Mouse (Mus musculus) MEL (cell line): ENCODE measurements around the gene Dot1l. TPM values are rescaled to one million over a fixed set of nuclear protein-coding genes. Genes with fewer than 3 reads are reported as not detected.

Source experiments
- DNase-seq: peaks from one replicate; pipeline ENCODE4 v3.0.0; 2011; ENCODE audit warnings: low read depth, low spot score
- H3K27ac ChIP-seq: 2 replicates; pipeline ENCODE4 v1.5.1; 2012; ENCODE audit warnings: low read depth, mild to moderate bottlenecking, control low read depth, low read length, moderate library complexity; ENCODE audit not compliant: control insufficient read depth
- H3K27me3 ChIP-seq, 2 experiments: fragments of 150-350 bp in 1 of 2; sonication (generic) in 1 of 2; 2 replicates each; pipeline ENCODE4 v1.6.1; 2012; ENCODE audit warnings: low read length in 2 of 2, mild to moderate bottlenecking in 2 of 2, improper control_type of control experiment in 1 of 2, moderate library complexity in 1 of 2; ENCODE audit not compliant: insufficient read depth in 2 of 2, control insufficient read depth in 1 of 2
- H3K36me3 ChIP-seq, 2 experiments: 2 replicates each; pipeline ENCODE4 v1.6.1; 2012 to 2014; ENCODE audit warnings: low read length in 2 of 2, improper control_type of control experiment in 1 of 2, inconsistent platforms in 1 of 2, mild to moderate bottlenecking in 1 of 2; ENCODE audit not compliant: insufficient read depth in 2 of 2, control insufficient read depth in 1 of 2
- H3K4me1 ChIP-seq, 2 experiments: fragments of 150-350 bp in 1 of 2; sonication (generic) in 1 of 2; 2 replicates each; pipeline ENCODE4 v1.6.1; 2012; ENCODE audit warnings: low read length in 2 of 2, improper control_type of control experiment in 1 of 2, mild to moderate bottlenecking in 1 of 2; ENCODE audit not compliant: insufficient read depth in 2 of 2, control insufficient read depth in 1 of 2
- H3K4me3 ChIP-seq, 2 experiments: fragments of 150-350 bp in 1 of 2; sonication (generic) in 1 of 2; 2 replicates each; pipeline ENCODE4 v1.5.1; 2012; ENCODE audit warnings: low read depth in 2 of 2, low read length in 2 of 2, mild to moderate bottlenecking in 2 of 2, moderate library complexity in 2 of 2, control low read depth in 1 of 2, improper control_type of control experiment in 1 of 2; ENCODE audit not compliant: control insufficient read depth in 1 of 2, insufficient read depth in 1 of 2
- H3K79me2 ChIP-seq: 2 replicates; pipeline ENCODE4 v1.6.1; 2012; ENCODE audit warnings: mild to moderate bottlenecking, low read length, moderate library complexity; ENCODE audit not compliant: control insufficient read depth, poor library complexity, insufficient read depth
- H3K9ac ChIP-seq: 2 replicates; pipeline ENCODE4 v1.6.1; 2012; ENCODE audit warnings: low read depth, mild to moderate bottlenecking, control low read depth, low read length, moderate library complexity; ENCODE audit not compliant: control insufficient read depth, poor library complexity, severe bottlenecking
- H3K9me3 ChIP-seq: fragments of 150-350 bp; sonication (generic); replicated peaks from 2 replicates; pipeline ENCODE4 v1.6.1; 2012; ENCODE audit warnings: mild to moderate bottlenecking, low read length, improper control_type of control experiment, moderate library complexity; ENCODE audit not compliant: insufficient read depth
- CHD1 ChIP-seq: IDR thresholded peaks from 2 replicates; pipeline ENCODE4 v1.6.1; 2012; ENCODE audit warnings: low read depth, mild to moderate bottlenecking, inconsistent platforms, low read length, improper control_type of control experiment
- CHD2 ChIP-seq: IDR thresholded peaks from 2 replicates; pipeline ENCODE4 v1.6.1; 2011; ENCODE audit warnings: low read length, improper control_type of control experiment
- E2F4 ChIP-seq: IDR thresholded peaks from 2 replicates; pipeline ENCODE4 v1.6.1; 2011; ENCODE audit warnings: low read depth, low read length, improper control_type of control experiment, borderline replicate concordance
- EP300 ChIP-seq, 2 experiments: IDR thresholded peaks; 2 replicates each; pipeline ENCODE4 v1.6.1; 2011; ENCODE audit warnings: improper control_type of control experiment in 2 of 2, low read length in 2 of 2, low read depth in 1 of 2, mild to moderate bottlenecking in 1 of 2
- GABPA ChIP-seq: IDR thresholded peaks from 2 replicates; pipeline ENCODE4 v1.6.1; 2012; ENCODE audit warnings: low read depth, mild to moderate bottlenecking, inconsistent platforms, low read length, improper control_type of control experiment, moderate library complexity
- KAT2A ChIP-seq: conservative IDR thresholded peaks from 2 replicates; pipeline ENCODE4 v1.6.1; 2012; ENCODE audit warnings: low read depth, low read length, improper control_type of control experiment, inconsistent platforms
- MAFK ChIP-seq: IDR thresholded peaks from 2 replicates; pipeline ENCODE4 v1.6.1; 2011; ENCODE audit warnings: low read depth, mild to moderate bottlenecking, low read length, improper control_type of control experiment, borderline replicate concordance
- MAX ChIP-seq: IDR thresholded peaks from 2 replicates; pipeline ENCODE4 v1.6.1; 2011; ENCODE audit warnings: low read length, improper control_type of control experiment
- MXI1 ChIP-seq: IDR thresholded peaks from 2 replicates; pipeline ENCODE4 v1.6.1; 2011; ENCODE audit warnings: mild to moderate bottlenecking, low read depth, low read length, improper control_type of control experiment
- MYB ChIP-seq: IDR thresholded peaks from 2 replicates; pipeline ENCODE4 v1.6.1; 2011; ENCODE audit warnings: mild to moderate bottlenecking, low read depth, low read length, improper control_type of control experiment
- NELFE ChIP-seq: IDR thresholded peaks from 2 replicates; pipeline ENCODE4 v1.6.1; 2011; ENCODE audit warnings: low read depth, low read length, improper control_type of control experiment
- NRF1 ChIP-seq: IDR thresholded peaks from 2 replicates; pipeline ENCODE4 v1.6.1; 2014; ENCODE audit warnings: low read depth, mild to moderate bottlenecking, inconsistent platforms, low read length, improper control_type of control experiment, moderate library complexity; ENCODE audit not compliant: poor library complexity, insufficient read depth, severe bottlenecking
- POLR2A ChIP-seq, 2 experiments: IDR thresholded peaks; 2 replicates each; pipeline ENCODE4 v1.6.1; 2011 to 2012; ENCODE audit warnings: low read length in 2 of 2, mild to moderate bottlenecking in 2 of 2, control low read depth in 1 of 2, improper control_type of control experiment in 1 of 2, low read depth in 1 of 2, moderate library complexity in 1 of 2; ENCODE audit not compliant: control insufficient read depth in 1 of 2, insufficient read depth in 1 of 2, poor library complexity in 1 of 2
- POLR2AphosphoS2 ChIP-seq: IDR thresholded peaks from 2 replicates; pipeline ENCODE4 v1.6.1; 2011; ENCODE audit warnings: low read length, improper control_type of control experiment
- POLR2AphosphoS5 ChIP-seq: IDR thresholded peaks from 2 replicates; pipeline ENCODE4 v1.6.1; 2012; ENCODE audit warnings: low read depth, borderline replicate concordance, mild to moderate bottlenecking, inconsistent platforms, low read length, moderate library complexity, mixed read lengths
- RAD21 ChIP-seq: IDR thresholded peaks from 2 replicates; pipeline ENCODE4 v1.6.1; 2011; ENCODE audit warnings: mild to moderate bottlenecking, low read depth, low read length, improper control_type of control experiment
- RCOR1 ChIP-seq: IDR thresholded peaks from 2 replicates; pipeline ENCODE4 v1.6.1; 2012; ENCODE audit warnings: low read depth, mild to moderate bottlenecking, inconsistent platforms, low read length, improper control_type of control experiment
- SIN3A ChIP-seq: IDR thresholded peaks from 2 replicates; pipeline ENCODE4 v1.6.1; 2012; ENCODE audit warnings: low read length, improper control_type of control experiment, inconsistent platforms
- SMC3 ChIP-seq: IDR thresholded peaks from 2 replicates; pipeline ENCODE4 v1.6.1; 2011; ENCODE audit warnings: low read depth, low read length, improper control_type of control experiment
- TAL1 ChIP-seq: IDR thresholded peaks from 2 replicates; pipeline ENCODE4 v1.6.1; 2012; ENCODE audit warnings: mild to moderate bottlenecking, inconsistent platforms, low read length, moderate library complexity, mixed read lengths
- TCF12 ChIP-seq: IDR thresholded peaks from 2 replicates; pipeline ENCODE4 v1.6.1; 2014; ENCODE audit warnings: low read depth, mild to moderate bottlenecking, inconsistent platforms, low read length, improper control_type of control experiment, moderate library complexity
- UBTF ChIP-seq: IDR thresholded peaks from 2 replicates; pipeline ENCODE4 v1.6.1; 2012; ENCODE audit warnings: low read depth, mild to moderate bottlenecking, inconsistent platforms, low read length, improper control_type of control experiment, moderate library complexity, borderline replicate concordance; ENCODE audit not compliant: insufficient read depth
- USF1 ChIP-seq: IDR thresholded peaks from 2 replicates; pipeline ENCODE4 v1.6.1; 2014; ENCODE audit warnings: low read depth, mild to moderate bottlenecking, inconsistent platforms, low read length, improper control_type of control experiment, moderate library complexity
- USF2 ChIP-seq, 2 experiments: IDR thresholded peaks; 2 replicates each; pipeline ENCODE4 v1.6.1; 2011 to 2012; ENCODE audit warnings: improper control_type of control experiment in 2 of 2, low read length in 2 of 2, borderline replicate concordance in 1 of 2, inconsistent platforms in 1 of 2, low read depth in 1 of 2, mild to moderate bottlenecking in 1 of 2; ENCODE audit not compliant: insufficient read depth in 1 of 2
- ZC3H11A ChIP-seq: IDR thresholded peaks from 2 replicates; pipeline ENCODE4 v1.6.1; 2012; ENCODE audit warnings: low read depth, mild to moderate bottlenecking, inconsistent platforms, low read length, improper control_type of control experiment
- ZNF384 ChIP-seq: IDR thresholded peaks from 2 replicates; pipeline ENCODE4 v1.6.1; 2012; ENCODE audit warnings: low read depth, mild to moderate bottlenecking, inconsistent platforms, low read length, improper control_type of control experiment
- polyA plus RNA-seq, 2 experiments: library from polyadenylated mRNA; stranded (reverse) in 1 of 2; unstranded in 1 of 2; fragments of >175 nt in 1 of 2; fragments of >200 nt in 1 of 2; gene quantifications; 2 replicates each; pipeline versions ENCODE4 v1.2.1 to v1.2.4; 2012; ENCODE audit warnings: low replicate concordance in 2 of 2, low read depth in 1 of 2; ENCODE audit not compliant: insufficient read length in 2 of 2, insufficient read depth in 1 of 2, missing spikeins in 1 of 2
- total RNA-seq: library from RNA; depleted of rRNA; stranded (reverse); fragments of 300-350 nt; gene quantifications from 2 replicates; pipeline ENCODE4 v1.2.3, GENCODE M21; 2012

Gene Dot1l
- total and polyA plus RNA-seq, 3 experiments, result 15.0 to 70.6 TPM; not detected in 1

DNA sequence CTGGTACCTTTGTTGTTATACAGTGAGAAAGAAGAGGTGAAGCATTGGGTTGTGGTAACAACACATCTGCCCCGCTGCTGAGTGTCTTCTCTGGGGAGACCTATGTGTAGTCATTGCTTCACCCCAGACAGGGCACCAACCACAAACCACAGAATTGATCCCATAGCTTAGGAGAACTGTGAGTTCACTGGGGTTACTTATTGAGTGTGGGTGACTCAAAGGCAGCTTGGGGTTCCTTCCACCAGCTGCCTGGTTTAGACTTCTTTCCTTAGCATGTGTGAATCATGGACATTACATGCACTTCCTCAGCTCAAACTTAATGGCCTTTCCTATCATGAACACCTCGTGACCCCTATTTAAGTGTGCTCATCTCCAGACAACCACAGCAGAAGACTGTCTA, 8.5 kb downstream of the Dot1l start:
- Histone ChIP-seq H3K27me3 (no peaks in the 10 kb centered on the region), H3K4me3 (no peak overlapping the region), H3K9ac (no peak overlapping the region), H3K4me1 (no peaks in the 10 kb centered on the region)
- DNase-seq, result no peak
- no peak for TF ChIP-seq POLR2AphosphoS5
- no peak for TF ChIP-seq USF1
- TF ChIP-seq USF2 (IDR thresholded peaks at IDR 0.05; ENCODE audit: borderline replicate concordance in 1 of 2, insufficient read depth in 1 of 2, low read depth in 1 of 2, low read length in 2 of 2), result no peak
- TF ChIP-seq MAFK, result no peak
- TF ChIP-seq CHD2, result no peak
- TF ChIP-seq ZC3H11A, result no peak
- TF ChIP-seq KAT2A, result no peak
- no peak for TF ChIP-seq SMC3
- no peak for TF ChIP-seq MYB
- no peak for TF ChIP-seq RAD21
- no peak for TF ChIP-seq MXI1
- TF ChIP-seq POLR2AphosphoS2, result no peak
- no peak for TF ChIP-seq GABPA
- TF ChIP-seq RCOR1, result no peak
- no peak for TF ChIP-seq EP300 (IDR thresholded peaks at IDR 0.05; ENCODE audit: low read depth in 1 of 2, low read length in 2 of 2)
- TF ChIP-seq UBTF, result no peak
- TF ChIP-seq, all 39 proteins: peak for 0
- Histone ChIP-seq H3K27ac (no peak overlapping the region), H3K9me3 (no peaks in the 10 kb centered on the region), H3K36me3 (peaks cover 0 to 21% of the 10 kb centered on the region in 2 experiments; a peak in 2 of 4 replicates), H3K79me2 (peaks cover 53% of the 10 kb centered on the region)

DNA sequence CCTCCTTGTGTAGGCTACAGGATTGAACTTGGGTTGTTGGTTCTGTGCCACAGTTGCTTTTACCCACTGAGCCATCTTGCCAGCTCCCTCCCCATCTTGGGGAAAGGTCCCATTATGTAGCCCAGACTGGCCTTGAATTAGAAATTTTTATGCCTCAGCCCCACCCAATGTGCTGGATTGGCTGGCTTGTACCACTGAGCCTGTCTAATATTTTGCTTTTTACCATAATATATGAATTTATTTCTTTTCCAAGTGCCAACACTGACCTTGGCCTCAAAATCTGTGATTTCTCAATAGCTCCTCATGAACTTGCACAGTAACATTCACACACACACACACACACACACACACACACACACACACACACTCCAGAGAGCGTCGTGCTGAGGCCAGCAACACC, 10.7 kb downstream of the Dot1l start:
- no peaks in the 10 kb centered on the region for H3K9me3 ChIP-seq
- peaks cover 0 to 27% of the 10 kb centered on the region in 2 experiments; a peak in 2 of 4 replicates for H3K36me3 ChIP-seq
- H3K27ac ChIP-seq, result no peak overlapping the region
- no peak overlapping the region for H3K4me3 ChIP-seq
- peaks cover 31% of the 10 kb centered on the region for H3K79me2 ChIP-seq
- H3K27me3 ChIP-seq, result no peaks in the 10 kb centered on the region
- no peak for DNase-seq
- TF ChIP-seq RAD21, result no peak
- no peak for TF ChIP-seq NELFE
- TF ChIP-seq POLR2AphosphoS2, result no peak
- TF ChIP-seq MAX, result no peak
- TF ChIP-seq POLR2A (IDR thresholded peaks at IDR 0.05; ENCODE audit: control insufficient read depth in 1 of 2, insufficient read depth in 1 of 2, low read depth in 1 of 2, low read length in 2 of 2, poor library complexity in 1 of 2), result no peak
- TF ChIP-seq TAL1, result no peak
- TF ChIP-seq USF1, result no peak
- TF ChIP-seq GABPA, result no peak
- TF ChIP-seq TCF12, result no peak
- no peak for TF ChIP-seq CHD1
- TF ChIP-seq CHD2, result no peak
- TF ChIP-seq ZNF384, result no peak
- TF ChIP-seq SMC3, result no peak
- no peak for TF ChIP-seq SIN3A
- no peak for TF ChIP-seq E2F4
- no peak for TF ChIP-seq NRF1
- no peaks in the 10 kb centered on the region for H3K4me1 ChIP-seq
- H3K9ac ChIP-seq, result no peak overlapping the region
